Mouse (Mus musculus) C2C12 (cell line): Measurements from ENCODE around the gene Nek5. TPM values are rescaled to one million over a fixed set of nuclear protein-coding genes. Genes with fewer than 3 reads are reported as not detected.

ENCODE experiments used
- H3K27me3 ChIP-seq: one replicate; pipeline ENCODE4 v1.6.1; 2011; ENCODE audit not compliant: control insufficient read depth, insufficient read depth, insufficient read length
- H3K36me3 ChIP-seq: one replicate; pipeline ENCODE4 v1.6.1; 2011; ENCODE audit not compliant: control insufficient read depth, insufficient read depth
- H3K4me3 ChIP-seq: one replicate; pipeline ENCODE4 v1.5.1; 2011; ENCODE audit warnings: mild to moderate bottlenecking, control low read depth; ENCODE audit not compliant: poor library complexity, insufficient read depth, severe bottlenecking
- H3K79me2 ChIP-seq: one replicate; pipeline ENCODE4 v1.6.1; 2011; ENCODE audit not compliant: control insufficient read depth, insufficient read depth
- H3K79me3 ChIP-seq: one replicate; pipeline ENCODE4 v1.6.1; 2011; ENCODE audit warnings: low read depth, control low read depth
- H3ac ChIP-seq: one replicate; pipeline ENCODE3; 2011; ENCODE audit warnings: low read depth; ENCODE audit not compliant: control insufficient read depth, insufficient read length
- CEBPB ChIP-seq: IDR thresholded peaks from one replicate; pipeline ENCODE4 v1.6.1; 2011; ENCODE audit warnings: low read depth, mild to moderate bottlenecking, control low read depth, moderate library complexity
- CTCF ChIP-seq: IDR thresholded peaks from one replicate; pipeline ENCODE4 v1.5.1; 2011; ENCODE audit not compliant: control insufficient read depth, insufficient read depth, insufficient read length
- FOSL1 ChIP-seq: IDR thresholded peaks from one replicate; pipeline ENCODE4 v1.8.0; 2011; ENCODE audit warnings: mild to moderate bottlenecking, low read length; ENCODE audit not compliant: poor library complexity, insufficient read depth, severe bottlenecking
- MAX ChIP-seq: IDR thresholded peaks from one replicate; pipeline ENCODE4 v1.6.1; 2011; ENCODE audit warnings: mild to moderate bottlenecking, control low read depth
- MYOD1 ChIP-seq: IDR thresholded peaks from one replicate; pipeline ENCODE4 v1.6.1; 2011; ENCODE audit warnings: low read depth; ENCODE audit not compliant: control insufficient read depth, insufficient read length
- MYOG ChIP-seq: IDR thresholded peaks from one replicate; pipeline ENCODE4 v1.6.1; 2011; ENCODE audit not compliant: control insufficient read depth, insufficient read length; ENCODE audit errors: extremely low read depth
- USF1 ChIP-seq: IDR thresholded peaks from one replicate; pipeline ENCODE4 v1.6.1; 2011; ENCODE audit warnings: low read depth, mild to moderate bottlenecking, control low read depth, moderate library complexity
- polyA plus RNA-seq: library from polyadenylated mRNA; unstranded; fragments of >200 nt; fragmentation: generic; extraction: Trizol; gene quantifications from one replicate; pipeline ENCODE4 v1.2.1, GENCODE M21; 2012; ENCODE audit warnings: missing spikeins

Nek5 gene
- polyA plus RNA-seq, 1 experiment = not detected

DNA sequence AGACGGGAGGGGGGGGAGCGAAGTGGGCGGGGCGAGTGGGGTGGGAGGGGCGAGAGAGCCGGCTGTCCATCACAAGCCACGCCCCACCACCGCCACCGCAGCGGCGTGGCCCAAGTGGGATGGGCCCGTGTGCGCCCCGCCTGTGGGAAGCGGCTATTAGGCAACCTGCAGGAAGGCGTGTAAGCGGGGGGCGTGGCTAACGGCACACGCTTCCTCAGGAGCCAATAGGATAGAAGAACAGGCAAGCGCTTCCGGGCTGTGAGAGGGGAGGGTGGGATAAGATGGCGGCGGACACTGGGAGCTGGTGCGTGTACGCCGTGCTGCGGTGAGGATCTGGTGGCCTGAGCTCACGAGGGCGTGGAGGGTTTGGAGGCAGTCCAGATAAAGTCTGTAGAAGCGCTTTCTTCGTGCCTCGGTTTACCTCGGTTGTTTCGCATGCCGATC lies 64.4 kb downstream of the Nek5 start, which contains the start of gene Alg11:
Gene Alg11 (plus strand): TSS at position 276 of the 444 bp plus-strand sequence.
- Histone ChIP-seq H3K79me3 (peaks cover 17% of the 10 kb centered on the region), H3K4me3 (peak within 1 kb of the TSS; percentile 71), H3K79me2 (peaks cover 31% of the 10 kb centered on the region), H3K36me3 (peaks cover 32% of the 10 kb centered on the region), H3ac (peak within 1 kb of the TSS; percentile 69), H3K27me3 (peaks cover 19% of the 10 kb centered on the region)
- TF ChIP-seq FOSL1 = no peak
- TF ChIP-seq MYOG = no peak
- no peak for TF ChIP-seq CTCF
- TF ChIP-seq CEBPB = peak; percentile 83
- TF ChIP-seq MAX = peak; percentile 72
- TF ChIP-seq USF1 = no peak
- TF ChIP-seq MYOD1 = no peak

GRCm38 (mm10) chr8:22059821-22060445 lies 64.9 kb downstream of the Nek5 start, which contains the start of gene Atp7b:
Gene Atp7b, minus strand, starts transcription at chr8:22060305.
- peaks cover 19% of the 10 kb centered on the region for H3K27me3 ChIP-seq
- peaks cover 31% of the 10 kb centered on the region for H3K79me2 ChIP-seq
- H3K79me3 ChIP-seq = peaks cover 17% of the 10 kb centered on the region
- peak within 1 kb of the TSS; percentile 69 for H3ac ChIP-seq
- peak within 1 kb of the TSS; percentile 71 for H3K4me3 ChIP-seq
- TF ChIP-seq MYOD1 (no peak), USF1 (no peak), CTCF (no peak), FOSL1 (no peak), CEBPB (no peak), MYOG (no peak)
- peaks cover 27% of the 10 kb centered on the region for H3K36me3 ChIP-seq

GRCm38 (mm10) chr8:22059153-22059738 lies 65.6 kb downstream of the Nek5 start:
- peaks cover 21% of the 10 kb centered on the region for H3K36me3 ChIP-seq

GRCm38 (mm10) chr8:22058368-22058767 lies 66.5 kb downstream of the Nek5 start:
- peaks cover 13% of the 10 kb centered on the region for H3K36me3 ChIP-seq
- H3K4me3 ChIP-seq = no peak overlapping the region
- H3K79me2 ChIP-seq = peaks cover 28% of the 10 kb centered on the region
- peaks cover 19% of the 10 kb centered on the region for H3K27me3 ChIP-seq
- TF ChIP-seq MYOG (no peak), MYOD1 (no peak), MAX (no peak), CTCF (no peak)
- peaks cover 17% of the 10 kb centered on the region for H3K79me3 ChIP-seq
- H3ac ChIP-seq = no peak overlapping the region

More at GRCm38 (mm10) chr8:22059153-22059738, 65.6 kb downstream of the Nek5 start:
- H3K4me3 ChIP-seq = no peak overlapping the region
- no peak for TF ChIP-seq MYOG
- TF ChIP-seq USF1 = no peak
- no peak for TF ChIP-seq FOSL1
- no peak for TF ChIP-seq MYOD1
- no peak for TF ChIP-seq CTCF
- no peak for TF ChIP-seq MAX
- no peak for TF ChIP-seq CEBPB
- H3K27me3 ChIP-seq = peaks cover 19% of the 10 kb centered on the region
- no peak overlapping the region for H3ac ChIP-seq
- H3K79me3 ChIP-seq = peaks cover 17% of the 10 kb centered on the region
- peaks cover 31% of the 10 kb centered on the region for H3K79me2 ChIP-seq

- peaks cover 13% of the 10 kb centered on the region for H3K79me2 ChIP-seq
- H3K27me3 ChIP-seq = peaks cover 19% of the 10 kb centered on the region
- H3K36me3 ChIP-seq = no peaks in the 10 kb centered on the region
- no peak overlapping the region for H3K4me3 ChIP-seq
- no peak overlapping the region for H3ac ChIP-seq
- H3K79me3 ChIP-seq = peaks cover 9% of the 10 kb centered on the region
- TF ChIP-seq FOSL1 (no peak), CTCF (no peak), MAX (no peak), MYOD1 (no peak), USF1 (no peak), CEBPB (no peak), MYOG (no peak)
These were observed 68.0 kb downstream of the Nek5 start for GRCm38 (mm10) chr8:22056850-22057249.
